Mouse (Mus musculus): ENCODE measurements at regions not wholly inside any gene's neighbourhood (a gene's known extent, or its start where the extent isn't known, plus 50 kb on each side); places are given as distances from the start of the nearest gene placed in this dataset.

DNA sequence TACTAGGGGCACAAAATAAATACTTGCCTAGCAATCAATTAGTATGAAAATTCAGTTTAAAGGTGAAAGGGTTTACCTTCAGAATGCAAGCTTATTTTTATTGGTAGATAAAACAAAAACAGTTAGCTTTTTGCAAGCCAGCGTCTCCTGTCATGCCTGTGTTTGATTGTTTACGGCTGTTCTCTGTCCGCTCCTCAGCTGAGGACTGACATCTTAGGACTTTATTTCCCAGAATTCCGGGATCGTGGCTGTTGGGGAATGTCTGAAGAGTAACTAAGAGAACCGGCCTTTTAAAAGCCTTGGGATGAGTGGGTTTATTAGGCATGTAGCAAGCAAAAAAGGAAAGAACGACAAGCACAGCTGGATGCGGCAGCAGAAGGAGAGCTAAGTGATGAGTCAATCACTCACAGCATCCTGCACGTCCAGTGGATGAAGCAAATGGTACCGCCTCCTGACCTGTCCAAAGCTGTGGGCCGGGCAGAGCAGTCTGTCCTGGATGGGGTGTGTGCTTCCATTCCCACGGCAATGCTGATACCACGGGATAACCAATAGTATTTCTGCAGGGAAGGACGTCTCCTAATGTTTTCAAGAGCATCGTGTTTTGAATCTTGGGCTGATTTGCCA is 990.9 kb downstream of the Adgrl2 start:
- DNase-seq (ENCODE audit: extremely low spot score in 1 of 2, low spot score in 1 of 2): no peak

DNA sequence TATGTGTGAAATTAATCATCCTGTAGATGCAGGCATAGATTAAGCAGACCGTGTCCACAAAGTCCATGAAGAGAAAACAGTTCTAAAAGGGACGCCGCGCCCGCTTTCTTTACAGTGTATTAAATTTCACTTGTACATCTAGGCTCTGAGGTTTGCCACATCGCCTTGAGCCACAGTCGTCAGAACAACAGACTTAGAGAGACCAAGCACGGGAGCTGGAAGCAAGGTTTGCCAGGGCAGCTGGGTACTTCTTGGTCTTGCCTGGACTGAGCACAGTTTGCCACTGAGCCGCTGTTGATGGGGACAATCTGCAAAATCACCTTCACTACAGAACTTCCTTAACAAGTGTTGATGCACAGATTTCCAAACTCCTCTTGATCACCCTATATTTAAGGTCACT is 998.6 kb downstream of the Adgrl2 start:
- no peak for DNase-seq (ENCODE audit: extremely low spot score in 1 of 2, low spot score in 1 of 2)

DNA sequence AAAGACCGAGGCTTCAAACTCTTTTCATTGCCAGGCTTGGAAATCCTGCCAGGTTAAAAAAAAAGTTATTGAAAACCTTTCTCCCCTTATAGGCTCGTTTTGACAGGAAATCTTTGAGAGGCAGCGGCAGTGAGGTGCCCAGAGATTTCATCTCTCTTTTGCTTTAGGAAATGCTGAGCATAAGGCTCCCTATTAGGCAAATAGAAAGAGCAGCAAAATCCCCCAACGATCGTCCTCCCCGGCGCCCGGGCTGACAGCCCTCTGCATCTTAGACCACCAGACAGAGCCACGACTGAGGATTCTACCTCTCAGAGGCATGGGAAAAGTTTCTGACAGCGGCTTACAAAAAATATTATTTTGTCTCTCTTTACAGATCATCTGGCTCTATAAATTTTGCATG is 999.5 kb downstream of the Adgrl2 start:
- DNase-seq (ENCODE audit: extremely low spot score in 1 of 2, low spot score in 1 of 2): no peak

DNA sequence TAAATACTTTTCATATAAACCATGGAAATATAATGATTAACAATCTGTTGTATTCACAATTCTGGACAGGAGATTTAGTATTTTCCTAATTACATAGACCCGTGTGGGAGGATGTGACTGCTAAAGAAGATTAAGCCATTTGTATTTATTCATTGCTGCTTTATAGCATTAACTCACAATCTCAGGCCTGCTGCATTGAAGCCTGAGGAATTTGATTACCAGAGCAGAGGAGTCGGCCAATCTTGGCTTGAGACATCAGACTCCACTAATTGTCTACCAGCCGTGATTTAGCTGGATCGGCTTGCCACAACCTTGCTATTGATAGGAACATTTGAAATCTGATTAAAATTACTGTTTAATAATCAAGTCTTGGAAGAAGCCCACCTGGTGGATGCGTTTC is 1007.5 kb downstream of the Adgrl2 start:
- no peak for DNase-seq (ENCODE audit: extremely low spot score in 1 of 2, low spot score in 1 of 2)

DNA sequence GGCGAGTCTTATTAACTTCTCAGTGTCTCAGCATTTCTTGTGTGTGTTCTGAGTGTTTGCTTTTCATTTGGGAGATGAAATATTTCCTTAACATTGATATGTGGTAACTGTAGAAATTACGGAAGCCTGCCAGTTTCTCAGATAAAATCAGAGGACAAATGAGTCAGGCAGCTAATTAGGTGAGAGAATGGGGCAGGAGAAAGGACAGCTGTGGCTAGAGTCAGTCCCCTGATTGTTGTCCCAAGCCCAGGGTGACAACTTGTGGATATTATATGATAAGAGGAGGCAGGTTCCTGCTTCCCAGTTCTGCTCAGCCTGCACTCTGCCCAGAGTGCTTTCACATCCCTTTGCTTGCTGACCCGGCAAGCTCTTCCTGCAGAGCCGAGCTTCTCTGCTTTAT is 1008.7 kb downstream of the Adgrl2 start:
- DNase-seq (ENCODE audit: extremely low spot score in 1 of 2, low spot score in 1 of 2): no peak

DNA sequence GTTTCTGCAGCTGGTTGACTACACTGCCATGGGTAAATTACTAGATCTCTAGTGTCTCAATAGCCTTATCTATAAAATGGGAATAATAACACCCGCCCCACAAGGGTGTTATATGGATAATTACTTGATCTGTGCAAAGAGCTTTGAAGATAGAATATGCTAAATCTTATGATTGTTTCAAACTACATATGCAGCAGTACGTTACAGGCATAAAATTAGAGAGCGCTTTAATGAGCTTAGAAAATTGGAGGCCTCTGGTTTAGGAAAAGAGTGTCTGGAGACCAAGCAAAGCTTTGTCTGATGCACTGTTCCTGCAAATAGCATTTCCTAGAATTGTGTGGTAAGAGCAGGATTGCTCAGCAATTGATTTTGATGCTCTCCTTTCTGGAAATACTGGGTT is 1013.8 kb downstream of the Adgrl2 start:
- DNase-seq (ENCODE audit: extremely low spot score in 1 of 2, low spot score in 1 of 2): no peak

DNA sequence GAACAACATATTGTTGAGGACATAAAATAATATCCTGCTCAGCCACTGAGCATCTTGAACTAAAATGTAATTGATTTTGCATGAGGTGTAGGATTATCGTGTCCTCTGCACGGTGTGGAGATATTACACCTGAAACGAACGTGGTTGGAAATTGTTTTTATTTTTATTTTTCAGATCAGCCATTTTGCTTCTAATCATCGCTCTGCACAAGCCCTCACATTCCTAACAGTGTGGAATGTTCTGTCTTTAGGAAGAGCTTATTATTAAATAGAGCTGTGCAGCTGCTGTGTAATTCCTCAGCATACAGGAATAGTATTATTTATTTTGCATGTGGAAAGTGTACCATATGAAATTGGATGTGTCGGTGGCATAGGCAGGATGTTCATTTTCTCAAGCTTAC is 1014.3 kb downstream of the Adgrl2 start:
- no peak for DNase-seq (ENCODE audit: extremely low spot score in 1 of 2, low spot score in 1 of 2)

DNA sequence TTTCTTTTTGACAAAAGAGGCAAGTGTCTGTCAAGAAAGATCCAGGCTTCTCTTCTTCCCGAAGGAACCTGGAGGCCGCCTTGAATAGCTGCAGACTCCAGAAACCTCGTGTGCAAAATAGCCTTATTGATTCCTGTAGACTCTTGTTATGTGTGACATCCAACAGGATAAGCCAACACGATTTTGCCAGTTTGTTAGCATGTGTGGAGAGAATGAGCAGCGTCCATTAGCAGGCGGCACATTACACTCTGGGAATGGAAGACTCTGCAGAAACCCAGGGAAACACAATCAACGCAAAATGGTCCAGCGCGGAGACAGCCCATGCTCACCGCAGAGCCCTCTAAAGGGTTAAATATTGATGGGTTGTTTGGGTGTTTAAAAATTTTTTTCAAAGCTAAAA is 1014.9 kb downstream of the Adgrl2 start:
- no peak for DNase-seq (ENCODE audit: extremely low spot score in 1 of 2, low spot score in 1 of 2)

DNA sequence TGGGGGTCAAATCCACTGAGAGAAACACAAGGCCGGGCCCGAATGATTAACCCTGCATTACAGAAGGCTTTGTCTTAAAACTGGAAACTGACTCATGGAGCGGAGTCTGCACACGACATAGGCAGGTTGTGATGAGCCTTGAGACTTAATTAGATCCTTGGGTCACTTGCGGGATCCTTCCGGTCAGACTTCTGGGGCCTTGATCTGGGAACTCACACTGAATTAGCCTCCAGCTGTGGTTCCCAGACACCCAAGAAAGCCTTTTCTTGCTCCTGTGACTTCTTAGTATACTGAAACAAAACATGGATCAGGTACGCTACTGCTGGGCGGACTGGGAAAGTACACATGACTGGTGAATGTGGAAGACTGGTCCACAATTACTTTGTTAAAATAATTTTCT is 1015.8 kb downstream of the Adgrl2 start:
- DNase-seq (ENCODE audit: extremely low spot score in 1 of 2, low spot score in 1 of 2): no peak

DNA sequence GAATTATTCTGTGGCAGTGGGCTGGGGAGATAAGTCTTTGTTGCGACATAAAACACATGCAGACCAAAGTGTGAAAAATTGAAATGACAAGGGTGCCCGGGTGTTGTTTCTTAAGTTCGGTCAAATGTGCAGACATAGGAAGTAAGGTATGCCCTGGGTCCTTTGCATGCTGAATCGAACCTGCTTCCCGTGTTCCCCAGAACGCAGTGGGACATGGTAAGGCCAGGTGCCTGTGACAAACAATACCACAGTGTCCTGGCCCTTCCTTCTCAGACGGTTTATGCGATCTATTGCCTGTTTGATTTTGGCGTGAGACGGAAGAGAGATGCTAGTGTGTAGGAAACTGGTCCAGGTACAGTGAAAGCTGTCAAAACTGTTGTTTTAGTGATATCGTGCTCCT is 1022.1 kb downstream of the Adgrl2 start:
- DNase-seq (ENCODE audit: extremely low spot score in 1 of 2, low spot score in 1 of 2): no peak

DNA sequence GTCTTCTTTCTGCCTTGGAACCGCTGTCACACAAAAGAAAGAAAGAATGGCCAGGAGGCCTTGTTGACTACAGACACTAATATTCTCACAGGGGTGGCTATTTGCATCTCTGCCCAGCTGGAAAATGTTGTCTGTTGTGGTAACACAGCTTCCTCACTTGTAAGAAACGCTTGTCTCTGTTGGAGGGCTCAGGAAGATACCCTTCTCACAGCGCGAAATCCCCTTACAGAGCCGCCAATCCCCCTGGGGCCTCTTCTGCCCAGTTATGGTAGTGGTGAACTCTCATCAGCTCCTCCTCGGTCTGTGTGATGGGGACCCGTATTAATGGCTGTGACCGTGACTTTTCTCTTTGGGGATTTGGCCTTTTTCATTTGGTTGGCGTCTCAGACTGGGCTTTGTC is 1022.5 kb downstream of the Adgrl2 start:
- DNase-seq (ENCODE audit: extremely low spot score in 1 of 2, low spot score in 1 of 2): no peak

DNA sequence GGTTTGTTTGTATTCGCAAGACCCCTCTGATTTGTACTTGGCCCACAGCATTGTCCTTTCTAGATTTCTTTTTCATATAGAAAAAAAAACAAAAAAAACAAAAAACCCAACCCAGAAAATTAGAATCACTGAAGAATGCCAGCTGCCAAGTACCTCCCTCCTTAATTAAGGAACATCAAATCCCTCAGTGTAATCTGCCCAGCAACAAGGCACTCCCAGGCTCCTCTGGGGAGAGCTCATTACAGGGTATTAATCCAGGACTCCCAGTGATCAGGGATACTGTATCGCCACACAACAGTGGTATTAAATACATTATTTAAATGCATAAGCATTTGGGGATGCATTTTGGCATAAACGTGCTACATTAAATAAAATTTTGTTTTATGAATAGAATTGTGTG is 1023.1 kb downstream of the Adgrl2 start:
- no peak for DNase-seq (ENCODE audit: extremely low spot score in 1 of 2, low spot score in 1 of 2)

DNA sequence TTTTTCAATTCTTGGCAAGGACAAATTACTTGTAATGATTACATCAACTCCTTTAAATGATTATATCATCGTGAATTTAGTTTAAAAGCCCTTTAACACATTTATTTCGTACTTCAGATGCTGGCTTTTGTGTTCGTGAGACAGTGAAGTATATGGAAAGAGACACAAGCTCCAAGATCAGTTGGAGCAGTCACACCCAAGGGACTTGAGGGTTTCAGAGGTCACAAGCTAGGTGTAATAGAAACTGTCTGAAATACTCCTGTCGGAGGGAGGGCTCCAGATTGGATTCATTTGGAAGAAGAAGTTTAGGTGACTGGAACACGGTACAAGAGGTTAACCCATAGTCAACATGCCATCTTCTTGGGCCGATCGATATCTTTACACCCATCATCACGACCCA is 1023.5 kb downstream of the Adgrl2 start:
- DNase-seq (ENCODE audit: extremely low spot score in 1 of 2, low spot score in 1 of 2): no peak

DNA sequence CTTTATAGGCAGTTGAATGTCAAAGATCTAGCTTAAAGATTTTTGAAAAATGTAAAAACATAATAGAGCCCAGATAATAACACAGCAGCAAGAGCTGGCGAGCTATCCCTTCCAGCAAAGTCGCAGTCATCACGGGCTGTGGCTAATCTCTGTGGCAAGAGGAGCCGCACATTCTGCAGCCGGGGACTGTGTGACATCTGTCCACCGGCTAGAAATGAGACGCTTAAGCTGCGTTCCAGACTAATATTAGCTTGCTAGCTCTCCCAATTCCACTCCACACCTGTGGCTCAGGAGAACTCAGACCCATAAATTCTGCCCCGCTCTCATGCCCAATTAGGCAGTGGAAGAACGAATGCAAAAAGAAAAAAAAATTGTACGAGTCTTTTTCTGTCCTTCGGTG is 1024.0 kb downstream of the Adgrl2 start:
- DNase-seq (ENCODE audit: extremely low spot score in 1 of 2, low spot score in 1 of 2): no peak

DNA sequence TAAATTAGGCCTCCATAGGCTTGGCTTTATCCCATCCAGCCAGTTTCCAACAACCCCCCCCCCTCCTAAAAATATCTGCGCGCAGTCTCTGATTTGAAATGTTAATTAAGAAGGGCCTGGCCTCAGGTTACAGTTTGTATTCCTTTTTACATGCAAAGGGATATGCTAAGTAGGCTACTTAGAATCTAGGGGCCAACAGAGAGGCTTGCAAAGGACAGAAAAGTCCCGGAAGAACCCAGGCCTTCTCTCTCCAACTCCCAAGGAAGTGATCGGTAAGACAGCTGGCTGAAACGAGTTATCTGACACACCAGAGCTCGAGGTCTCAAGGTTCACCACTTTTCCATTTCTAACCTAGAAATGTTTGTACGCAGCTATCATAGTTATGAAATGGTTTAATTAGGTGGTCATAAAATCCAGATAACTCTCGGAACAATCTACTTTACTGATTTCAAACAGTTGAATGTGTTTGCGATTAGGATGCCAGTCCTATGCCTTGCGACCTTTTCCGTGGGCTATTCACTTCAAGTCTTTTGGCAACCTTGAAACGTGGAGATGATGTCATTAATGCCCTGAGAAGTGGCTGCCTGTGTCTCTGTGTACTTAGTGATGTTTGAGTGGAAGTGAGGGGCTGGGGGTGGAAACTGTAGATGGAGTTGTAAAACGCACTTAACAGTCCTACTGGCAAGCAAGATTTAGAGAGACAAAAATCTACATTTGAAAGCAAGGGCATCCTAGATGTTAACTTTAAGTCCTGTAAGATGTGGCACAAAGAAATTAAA is 1026.5 kb downstream of the Adgrl2 start:
- DNase-seq (ENCODE audit: extremely low spot score in 1 of 2, low spot score in 1 of 2): no peak

DNA sequence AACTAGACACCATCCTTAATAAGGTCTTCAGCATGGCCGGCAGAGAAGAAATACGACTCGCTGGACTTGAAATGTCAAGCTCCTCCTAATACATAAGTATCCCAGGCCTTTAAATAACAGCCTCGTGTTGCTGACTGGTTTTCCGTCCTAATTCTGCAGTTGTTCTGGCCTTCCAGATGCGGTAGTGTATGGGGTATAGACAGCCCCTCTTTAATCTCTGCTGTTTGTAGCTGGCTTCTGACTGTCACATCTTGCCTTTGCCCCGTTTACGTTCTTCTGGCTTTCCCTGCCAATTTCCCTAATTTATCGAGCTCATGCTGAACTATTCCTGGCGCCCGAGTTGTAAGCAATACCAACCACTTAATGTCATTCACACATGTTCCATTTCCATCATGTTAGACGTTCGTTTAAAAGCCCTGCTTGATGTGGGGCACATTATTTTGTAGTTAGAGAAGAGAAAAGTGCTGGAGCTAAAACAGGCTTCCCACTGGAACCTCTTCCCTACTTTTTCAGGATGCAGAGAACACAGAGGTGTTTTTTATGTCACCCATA is 1042.2 kb downstream of the Adgrl2 start:
- DNase-seq (ENCODE audit: extremely low spot score in 1 of 2, low spot score in 1 of 2): no peak

DNA sequence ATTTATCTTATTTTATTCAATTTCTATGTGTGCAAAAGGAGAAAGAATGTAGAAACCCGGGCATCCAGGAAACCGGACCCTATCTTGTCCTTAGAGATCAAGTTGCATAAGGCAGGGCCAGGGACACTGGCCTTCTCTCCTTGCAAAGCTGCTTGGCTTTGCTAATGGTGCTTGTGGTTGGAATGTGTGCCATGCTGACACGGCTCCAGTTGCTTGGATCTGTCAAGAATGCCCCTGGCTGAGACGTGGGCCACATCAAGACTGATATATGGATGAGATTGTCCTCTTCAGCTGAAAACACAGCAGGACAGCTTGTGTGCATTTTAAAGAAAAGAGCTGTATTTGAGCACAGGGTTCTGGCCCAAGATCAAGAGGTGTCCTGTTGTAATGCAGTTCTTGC is 1047.0 kb downstream of the Adgrl2 start:
- no peak for DNase-seq (ENCODE audit: extremely low spot score in 1 of 2, low spot score in 1 of 2)

DNA sequence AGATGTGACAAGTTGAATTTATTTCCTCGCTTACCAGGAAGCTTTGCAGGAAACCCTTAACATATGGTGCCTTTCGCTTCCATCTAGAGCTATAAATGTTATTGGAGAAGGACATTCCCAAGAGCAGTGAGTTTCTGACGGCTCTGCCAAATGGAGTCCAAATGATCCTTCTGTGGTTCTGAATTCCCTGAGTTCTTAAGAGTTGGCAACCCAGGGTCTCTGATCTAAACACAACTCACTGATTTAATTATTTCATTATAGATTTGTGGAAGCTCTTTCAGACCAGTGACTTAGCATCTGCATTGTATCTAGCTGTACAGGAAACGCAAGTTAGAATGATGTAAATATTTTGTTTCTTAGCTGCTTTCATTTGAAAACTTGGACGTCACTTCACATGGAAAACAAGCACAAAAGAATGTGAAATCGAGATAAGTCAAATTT is 1059.5 kb downstream of the Adgrl2 start:
- no peak for DNase-seq (ENCODE audit: extremely low spot score in 1 of 2, low spot score in 1 of 2)

DNA sequence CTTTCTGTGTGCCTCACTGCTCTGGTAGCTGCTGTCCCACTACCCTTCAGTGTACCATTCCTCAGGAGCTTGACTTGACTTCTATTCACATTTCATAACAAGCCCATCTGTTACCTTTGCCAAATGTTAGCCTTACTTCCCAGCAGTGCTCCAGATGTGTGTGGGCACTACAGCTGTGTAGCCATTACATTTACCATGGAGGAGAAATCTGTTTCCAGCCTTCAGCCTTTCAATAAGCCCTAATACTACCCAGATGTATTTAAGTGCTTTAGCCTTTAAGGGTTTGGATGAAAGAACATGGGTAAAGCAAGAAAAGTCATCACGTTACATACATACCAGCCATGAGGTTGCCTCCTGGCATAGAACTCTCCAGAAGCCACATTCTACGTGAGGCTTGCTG is 1068.0 kb downstream of the Ttll7 start:
- DNase-seq (ENCODE audit: extremely low spot score in 1 of 2, low spot score in 1 of 2): no peak

DNA sequence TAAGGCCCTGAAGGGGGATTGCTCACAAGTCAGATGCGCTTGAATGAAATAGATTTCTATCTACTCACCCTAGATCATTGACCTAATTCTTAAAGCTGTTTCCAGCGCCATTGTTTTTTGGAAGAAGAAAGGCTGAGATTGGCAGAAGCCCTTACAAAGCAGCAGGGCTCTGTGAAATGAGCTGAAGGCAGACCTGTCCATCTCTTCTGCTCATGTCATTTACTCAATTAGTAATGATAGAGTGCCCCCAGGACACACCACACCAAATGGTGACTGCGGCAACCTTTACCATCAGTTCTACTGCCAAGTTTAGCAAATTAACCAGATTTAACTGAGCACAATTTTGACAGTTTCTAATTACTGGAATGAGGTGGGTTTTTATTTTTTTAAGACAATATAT is 1067.5 kb downstream of the Ttll7 start:
- no peak for DNase-seq (ENCODE audit: extremely low spot score in 1 of 2, low spot score in 1 of 2)

DNA sequence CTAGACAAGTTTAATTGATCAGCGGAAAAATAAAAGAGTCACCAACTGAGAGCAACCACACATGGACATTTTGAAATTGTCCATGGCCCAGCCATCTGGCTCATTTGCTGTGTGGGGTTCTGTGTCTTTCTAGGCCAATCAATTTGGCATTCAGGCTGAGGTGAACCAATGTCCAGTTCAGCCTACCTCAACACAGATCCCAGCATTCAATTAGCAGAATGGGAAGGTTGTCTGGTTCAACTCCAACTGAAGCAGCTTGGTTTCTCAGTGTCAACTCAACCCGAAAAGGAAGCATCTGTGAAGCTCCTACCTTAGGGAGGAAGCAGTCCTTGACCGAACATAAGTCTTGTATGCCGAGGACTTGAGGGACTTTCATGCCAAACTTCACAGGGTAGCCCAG is 1067.0 kb downstream of the Ttll7 start:
- no peak for DNase-seq (ENCODE audit: extremely low spot score in 1 of 2, low spot score in 1 of 2)

DNA sequence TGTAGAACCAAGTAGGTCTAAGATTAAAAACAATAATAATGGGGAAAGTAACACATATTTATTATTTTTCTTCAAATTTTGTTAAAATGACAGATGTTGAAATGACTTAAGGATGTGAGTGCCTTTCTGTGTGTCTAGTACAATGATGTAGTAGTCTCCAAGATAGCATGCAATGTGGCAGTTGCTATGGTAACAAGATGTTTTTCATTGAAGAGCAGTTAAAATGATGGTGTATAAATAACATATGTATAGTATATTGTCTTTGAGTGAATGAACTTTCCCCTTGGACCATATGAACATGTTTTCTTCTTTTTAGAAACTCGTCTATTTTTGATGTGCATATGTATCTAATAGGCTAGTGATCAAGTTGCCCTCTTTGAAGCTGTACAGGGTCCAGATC is 1044.6 kb downstream of the Ttll7 start:
- DNase-seq (ENCODE audit: extremely low spot score in 1 of 2, low spot score in 1 of 2): no peak

All from layer of hippocampus, postnatal 25 days (tissue).